Mouse (Mus musculus): Measurements from ENCODE around the gene Sspn. TPM values are rescaled to one million over a fixed set of nuclear protein-coding genes. Genes with fewer than 3 reads are reported as not detected.

The Sspn gene
- polyA plus RNA-seq, 1 experiment from 2014 or later, result 1.9 TPM

DNA sequence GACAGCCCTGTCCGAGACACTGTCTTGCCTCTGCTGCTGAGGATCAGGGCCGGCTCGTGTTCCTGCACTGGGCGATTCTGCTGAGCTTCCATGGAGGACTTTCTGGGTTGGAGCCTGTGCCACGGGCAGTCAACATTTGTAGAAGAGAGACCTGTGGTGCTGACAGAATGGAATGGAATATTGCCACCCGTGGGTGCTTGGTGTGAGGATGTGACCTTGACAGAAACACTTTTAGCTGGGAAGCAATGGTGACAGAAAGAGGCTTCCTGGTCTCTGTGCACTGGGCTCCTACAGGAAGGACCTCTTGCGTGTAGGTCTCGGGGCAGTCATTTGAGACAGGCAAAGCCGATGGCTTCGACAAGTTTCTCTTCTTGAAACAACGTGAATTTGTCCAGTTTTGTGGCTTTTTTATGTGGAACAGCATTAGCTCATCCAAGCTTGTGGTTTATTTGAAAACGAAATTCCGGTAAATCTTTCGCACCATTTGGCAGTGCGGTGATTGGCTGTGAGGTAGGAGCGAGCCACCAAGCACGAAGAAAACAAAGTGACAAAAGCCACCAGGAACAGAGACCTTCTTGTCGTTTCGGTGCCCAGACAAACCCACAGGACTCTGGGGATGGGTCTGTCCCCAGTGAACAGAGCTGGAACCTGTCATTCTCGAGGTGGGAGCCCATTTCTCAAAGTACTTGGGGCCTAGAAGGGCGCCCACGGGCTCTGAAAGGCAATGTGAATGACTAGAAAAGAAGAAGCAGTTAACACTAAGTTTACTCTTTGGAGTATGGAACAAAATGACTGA is 70.2 kb downstream of the Sspn start:
- H3K27ac ChIP-seq (ENCODE audit: low read depth, low read length), result no peak overlapping the region
- H3K9ac ChIP-seq (ENCODE audit: low read length), result no peak overlapping the region
- H3K4me2 ChIP-seq (ENCODE audit: low read length), result no peak overlapping the region
- no peaks in the 10 kb centered on the region for H3K4me1 ChIP-seq (ENCODE audit: control insufficient read depth, insufficient read depth, low read length)
- H3K27me3 ChIP-seq (replicated peaks; ENCODE audit: control insufficient read depth, insufficient read depth, low read length), result no peaks in the 10 kb centered on the region
- DNase-seq (ENCODE audit: low spot score) (no peak), ATAC-seq (no peak)
- no peak overlapping the region for H3K4me3 ChIP-seq (ENCODE audit: low read depth, low read length)
- no peaks in the 10 kb centered on the region for H3K36me3 ChIP-seq (ENCODE audit: control insufficient read depth, insufficient read depth, low read length)
- no peaks in the 10 kb centered on the region for H3K9me3 ChIP-seq (replicated peaks; ENCODE audit: control insufficient read depth, low read length)
- WGBS, result 86% methylated on average over 22 of the region's 22 CpGs

DNA sequence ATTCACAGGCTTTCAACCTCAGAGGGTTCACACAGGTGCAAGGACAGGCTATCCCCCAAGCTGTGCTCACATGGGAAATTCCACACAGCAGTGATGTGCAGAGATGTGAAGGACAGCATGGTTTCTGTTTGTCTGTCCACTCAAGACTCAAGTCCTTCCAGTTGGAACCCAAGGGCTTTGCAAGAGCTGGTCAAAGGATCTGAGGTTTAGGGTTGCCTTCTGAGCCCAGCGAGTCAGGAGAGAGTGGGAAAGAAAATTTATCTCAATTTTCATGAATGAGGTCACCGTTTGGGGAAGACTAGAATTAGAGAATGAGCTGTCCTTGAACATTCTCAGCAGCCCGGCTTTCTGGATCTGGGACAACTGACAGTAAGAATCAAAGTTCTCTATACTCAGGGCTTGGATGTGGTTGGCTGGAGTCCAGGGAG is 72.7 kb downstream of the Sspn start:
- H3K27ac ChIP-seq (ENCODE audit: low read depth, low read length), result no peak overlapping the region
- H3K9me3 ChIP-seq (replicated peaks; ENCODE audit: control insufficient read depth, low read length), result no peaks in the 10 kb centered on the region
- H3K4me3 ChIP-seq (ENCODE audit: low read depth, low read length), result no peak overlapping the region
- no peak for ATAC-seq
- WGBS, result 82% methylated on average over 3 of the region's 3 CpGs
- no peak for DNase-seq (ENCODE audit: low spot score)
- H3K36me3 ChIP-seq (ENCODE audit: control insufficient read depth, insufficient read depth, low read length), result no peaks in the 10 kb centered on the region
- H3K4me1 ChIP-seq (ENCODE audit: control insufficient read depth, insufficient read depth, low read length), result no peaks in the 10 kb centered on the region
- H3K9ac ChIP-seq (ENCODE audit: low read length), result no peak overlapping the region
- no peaks in the 10 kb centered on the region for H3K27me3 ChIP-seq (replicated peaks; ENCODE audit: control insufficient read depth, insufficient read depth, low read length)
- no peak overlapping the region for H3K4me2 ChIP-seq (ENCODE audit: low read length)

DNA sequence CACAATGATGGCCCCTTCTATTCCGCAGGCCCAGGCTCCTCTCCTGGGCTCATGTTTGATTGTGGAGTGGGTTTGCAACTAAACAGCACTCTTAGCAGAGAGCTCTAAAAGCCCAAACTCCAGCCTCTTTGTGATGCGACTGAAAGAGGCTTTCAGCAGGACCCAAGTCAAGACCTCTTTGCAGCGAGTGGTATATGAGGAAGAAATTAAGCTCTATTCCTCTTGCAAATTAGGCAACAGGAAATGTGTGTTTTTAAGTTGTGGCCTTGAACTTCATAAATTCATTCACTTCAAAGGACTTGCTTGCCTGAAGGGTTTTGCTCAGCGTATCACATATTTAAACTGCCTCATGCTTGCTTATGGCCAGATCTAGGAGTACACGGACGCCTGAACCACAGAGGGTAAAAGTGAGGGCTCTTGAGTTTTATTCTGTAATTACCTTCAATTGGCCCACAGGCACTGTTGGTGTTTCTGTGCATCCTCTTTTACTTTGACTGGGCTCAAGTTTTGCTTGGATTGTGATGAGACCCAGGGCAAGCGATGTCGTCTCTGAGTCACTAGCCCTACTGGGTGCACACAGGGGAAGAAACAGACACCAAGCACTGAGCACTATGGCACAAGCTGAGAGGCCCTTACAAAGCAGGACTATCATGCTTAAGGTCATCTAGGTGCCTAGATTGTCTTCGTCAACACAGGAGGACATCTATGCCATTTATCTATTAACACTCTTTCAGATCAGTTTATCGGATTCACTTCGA is 73.9 kb downstream of the Sspn start:
- no peak overlapping the region for H3K4me2 ChIP-seq (ENCODE audit: low read length)
- no peak overlapping the region for H3K4me3 ChIP-seq (ENCODE audit: low read depth, low read length)
- H3K9me3 ChIP-seq (replicated peaks; ENCODE audit: control insufficient read depth, low read length), result no peaks in the 10 kb centered on the region
- no peaks in the 10 kb centered on the region for H3K36me3 ChIP-seq (ENCODE audit: control insufficient read depth, insufficient read depth, low read length)
- H3K9ac ChIP-seq (ENCODE audit: low read length), result no peak overlapping the region
- no peaks in the 10 kb centered on the region for H3K27me3 ChIP-seq (replicated peaks; ENCODE audit: control insufficient read depth, insufficient read depth, low read length)
- DNase-seq (ENCODE audit: low spot score), result no peak
- WGBS, result 90% methylated on average over 11 of the region's 11 CpGs
- H3K27ac ChIP-seq (ENCODE audit: low read depth, low read length), result no peak overlapping the region
- H3K4me1 ChIP-seq (ENCODE audit: control insufficient read depth, insufficient read depth, low read length), result peaks cover 2% of the 10 kb centered on the region; the same call in 1 of the 2 replicates
- ATAC-seq, result no peak

DNA sequence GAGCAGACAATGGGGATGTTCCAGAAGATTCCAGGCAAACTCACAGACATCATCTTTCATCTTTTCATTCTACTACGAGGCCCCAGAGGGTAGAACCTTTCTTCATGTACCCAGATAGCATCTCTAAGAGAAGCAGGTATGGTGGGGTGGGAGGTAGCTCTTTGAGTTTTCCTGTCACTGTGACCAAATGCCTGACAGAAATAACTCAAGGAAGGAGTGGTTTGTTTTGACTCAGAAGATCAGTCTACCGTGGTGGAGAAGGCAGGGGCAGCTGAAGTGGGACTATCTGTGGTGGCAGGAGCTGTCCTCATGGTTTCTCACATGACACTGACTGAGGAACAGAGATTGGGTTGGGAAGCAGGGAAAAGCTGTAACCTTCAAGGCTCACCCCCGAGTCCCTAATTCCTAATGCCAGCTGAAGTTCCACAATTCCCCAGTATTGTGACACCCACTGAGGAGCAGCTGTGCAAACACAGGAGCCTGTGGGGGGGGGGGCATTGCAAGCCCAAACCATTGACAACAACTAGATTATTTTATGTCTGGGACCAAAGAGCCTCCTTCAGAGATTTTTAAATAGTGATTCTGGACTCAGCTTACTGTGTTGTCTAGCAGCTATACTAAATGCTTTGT is 74.6 kb downstream of the Sspn start:
- WGBS, result 67% methylated on average over 3 of the region's 3 CpGs

DNA sequence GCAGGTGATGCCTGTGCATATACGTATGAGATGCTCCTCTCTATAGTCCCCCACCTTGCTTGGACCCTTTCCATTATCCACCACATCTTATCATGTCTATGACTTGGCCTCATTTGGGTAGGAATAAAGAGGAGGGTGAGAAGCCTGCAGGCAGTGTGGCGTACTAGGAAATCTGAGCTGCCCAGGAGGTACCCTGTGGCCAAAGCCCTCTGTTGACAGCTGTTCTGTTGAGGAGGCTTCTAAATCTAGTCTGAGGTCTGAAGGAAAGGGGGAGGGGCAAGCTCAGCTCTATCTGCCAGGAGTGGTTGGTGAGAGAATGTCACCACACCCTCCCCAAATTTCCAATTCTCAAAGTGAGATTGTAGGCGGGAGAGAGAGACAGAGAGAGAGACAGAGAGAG is 75.3 kb downstream of the Sspn start:
- H3K4me3 ChIP-seq (ENCODE audit: low read depth, low read length), result no peak overlapping the region
- no peak overlapping the region for H3K4me2 ChIP-seq (ENCODE audit: low read length)
- H3K9ac ChIP-seq (ENCODE audit: low read length), result no peak overlapping the region
- no peak overlapping the region for H3K27ac ChIP-seq (ENCODE audit: low read depth, low read length)
- WGBS, result 66% methylated on average over 3 of the region's 3 CpGs
- no peaks in the 10 kb centered on the region for H3K36me3 ChIP-seq (ENCODE audit: control insufficient read depth, insufficient read depth, low read length)
- H3K4me1 ChIP-seq (ENCODE audit: control insufficient read depth, insufficient read depth, low read length), result peaks cover 4% of the 10 kb centered on the region; the same call in 1 of the 2 replicates
- ATAC-seq, result no peak
- H3K27me3 ChIP-seq (replicated peaks; ENCODE audit: control insufficient read depth, insufficient read depth, low read length), result no peaks in the 10 kb centered on the region
- no peaks in the 10 kb centered on the region for H3K9me3 ChIP-seq (replicated peaks; ENCODE audit: control insufficient read depth, low read length)
- DNase-seq (ENCODE audit: low spot score), result no peak

More for the DNA sequence above, 74.6 kb downstream of the Sspn start:
- Histone ChIP-seq H3K9ac (ENCODE audit: low read length) (no peak overlapping the region), H3K27me3 (replicated peaks; ENCODE audit: control insufficient read depth, insufficient read depth, low read length) (no peaks in the 10 kb centered on the region), H3K27ac (ENCODE audit: low read depth, low read length) (no peak overlapping the region), H3K4me1 (ENCODE audit: control insufficient read depth, insufficient read depth, low read length) (peaks cover 4% of the 10 kb centered on the region; the same call in 1 of the 2 replicates), H3K9me3 (replicated peaks; ENCODE audit: control insufficient read depth, low read length) (no peaks in the 10 kb centered on the region), H3K36me3 (ENCODE audit: control insufficient read depth, insufficient read depth, low read length) (no peaks in the 10 kb centered on the region), H3K4me2 (ENCODE audit: low read length) (no peak overlapping the region), H3K4me3 (ENCODE audit: low read depth, low read length) (no peak overlapping the region)
- no peak for DNase-seq (ENCODE audit: low spot score)
- ATAC-seq, result no peak

DNA sequence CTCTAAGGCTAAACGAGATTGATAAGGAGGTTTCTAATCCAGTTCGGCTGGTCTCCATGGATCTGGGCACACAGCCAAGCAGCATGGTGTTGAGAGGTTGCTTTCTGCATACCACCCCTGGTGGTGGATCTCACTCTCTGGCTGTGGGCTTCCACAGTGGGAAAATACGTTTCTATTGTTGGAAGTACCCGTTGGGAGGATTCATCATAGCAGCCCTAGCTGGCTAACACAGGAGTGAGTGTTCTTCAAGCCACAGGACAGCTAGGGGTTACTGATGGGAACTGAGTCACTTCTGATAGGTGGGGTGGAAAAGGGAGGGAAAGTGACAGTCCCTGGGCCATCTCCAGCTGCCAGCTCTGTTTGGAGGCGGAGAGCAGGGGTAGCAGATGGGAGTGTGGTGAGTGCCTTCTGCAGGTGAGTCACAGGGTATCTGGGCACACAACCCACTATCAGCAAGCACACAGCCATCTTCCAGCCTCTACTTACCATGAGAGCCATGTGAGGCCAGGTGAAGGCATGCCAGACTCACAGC is 77.1 kb downstream of the Sspn start:
- Histone ChIP-seq H3K4me1 (ENCODE audit: control insufficient read depth, insufficient read depth, low read length) (peaks cover 4% of the 10 kb centered on the region; the same call in 1 of the 2 replicates), H3K36me3 (ENCODE audit: control insufficient read depth, insufficient read depth, low read length) (no peaks in the 10 kb centered on the region), H3K27ac (ENCODE audit: low read depth, low read length) (no peak overlapping the region), H3K4me3 (ENCODE audit: low read depth, low read length) (no peak overlapping the region), H3K27me3 (replicated peaks; ENCODE audit: control insufficient read depth, insufficient read depth, low read length) (no peaks in the 10 kb centered on the region), H3K9ac (ENCODE audit: low read length) (no peak overlapping the region), H3K4me2 (ENCODE audit: low read length) (no peak overlapping the region), H3K9me3 (replicated peaks; ENCODE audit: control insufficient read depth, low read length) (no peaks in the 10 kb centered on the region)
- ATAC-seq (peak; percentile 38; the same call in 1 of the 2 replicates), DNase-seq (ENCODE audit: low spot score) (peak; percentile 72)
- 28% methylated on average over 5 of the region's 5 CpGs for WGBS

DNA sequence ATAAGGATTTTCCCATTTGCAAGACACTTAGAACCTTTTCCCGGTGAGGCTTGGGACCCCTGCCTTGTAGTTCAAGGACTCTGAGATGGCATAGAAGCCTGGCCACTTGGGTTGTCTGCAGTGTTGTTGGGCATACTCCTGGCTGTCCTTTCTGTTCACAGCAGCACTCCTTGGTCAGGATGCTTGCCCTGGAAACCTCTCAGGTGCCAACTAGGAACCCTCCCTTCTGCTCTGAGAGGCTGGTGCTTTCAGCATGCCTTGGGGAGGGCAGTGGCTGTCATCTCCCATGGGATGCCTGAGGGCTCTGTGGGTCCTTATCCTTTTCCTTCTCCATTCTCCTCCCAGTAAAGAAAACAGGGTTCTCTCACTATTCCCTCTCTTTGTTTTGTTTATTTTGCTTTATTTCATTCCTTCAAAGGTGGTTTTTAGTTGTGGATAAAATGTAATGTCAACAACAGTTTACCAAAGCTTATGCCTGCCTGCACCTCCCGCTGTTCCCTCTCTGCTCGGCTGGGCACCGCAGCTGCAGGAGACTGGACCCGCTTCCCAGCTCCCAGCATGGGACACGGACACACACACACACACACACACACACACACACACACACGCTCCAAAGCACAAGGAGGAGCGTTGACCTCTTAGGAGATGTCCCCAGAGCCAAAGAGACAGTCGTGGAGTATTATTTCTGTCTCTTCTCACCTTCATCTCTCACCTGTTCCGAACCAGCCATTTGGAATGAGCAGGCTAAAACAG is 77.9 kb downstream of the Sspn start:
- Histone ChIP-seq H3K36me3 (ENCODE audit: control insufficient read depth, insufficient read depth, low read length) (no peaks in the 10 kb centered on the region), H3K27ac (ENCODE audit: low read depth, low read length) (no peak overlapping the region), H3K4me2 (ENCODE audit: low read length) (no peak overlapping the region), H3K4me3 (ENCODE audit: low read depth, low read length) (no peak overlapping the region), H3K9me3 (replicated peaks; ENCODE audit: control insufficient read depth, low read length) (no peaks in the 10 kb centered on the region), H3K4me1 (ENCODE audit: control insufficient read depth, insufficient read depth, low read length) (peaks cover 4% of the 10 kb centered on the region; the same call in 1 of the 2 replicates), H3K9ac (ENCODE audit: low read length) (no peak overlapping the region), H3K27me3 (replicated peaks; ENCODE audit: control insufficient read depth, insufficient read depth, low read length) (no peaks in the 10 kb centered on the region)
- 66% methylated on average over 10 of the region's 10 CpGs for WGBS
- DNase-seq (ENCODE audit: low spot score) (no peak), ATAC-seq (no peak)

DNA sequence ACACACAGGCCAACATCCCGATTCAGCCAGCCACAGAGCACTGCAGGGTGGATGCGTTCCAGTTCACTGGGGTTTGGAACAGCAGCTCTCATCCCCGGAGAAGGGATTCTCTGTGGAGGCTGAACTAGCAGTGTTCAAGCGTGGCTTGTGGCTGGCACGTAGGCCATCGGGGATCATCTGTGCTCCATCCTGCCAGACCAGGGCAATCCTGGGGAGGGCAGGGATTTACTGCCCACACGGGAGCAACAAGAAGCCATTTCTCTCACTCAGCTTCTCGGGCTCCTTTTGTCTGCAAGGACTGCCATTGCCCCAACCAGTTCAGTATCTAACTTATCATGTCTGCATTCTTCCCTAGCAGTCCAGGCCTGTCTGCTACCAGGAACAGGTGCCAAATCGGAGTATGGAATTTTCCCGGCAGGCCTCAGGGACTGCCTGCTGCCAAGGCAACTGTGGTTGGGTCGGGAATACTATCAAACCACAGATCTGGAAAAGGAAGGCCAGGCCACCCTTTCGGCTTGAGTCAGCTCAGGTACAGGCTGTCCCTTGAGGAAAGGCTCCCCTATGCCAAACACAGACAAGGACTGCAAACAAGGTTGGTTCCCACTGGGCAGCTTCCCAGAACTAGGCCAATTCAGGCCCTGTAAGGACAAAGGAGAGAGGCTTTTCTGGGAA is 78.8 kb downstream of the Sspn start:
- Histone ChIP-seq H3K9me3 (replicated peaks; ENCODE audit: control insufficient read depth, low read length) (no peaks in the 10 kb centered on the region), H3K27me3 (replicated peaks; ENCODE audit: control insufficient read depth, insufficient read depth, low read length) (no peaks in the 10 kb centered on the region), H3K36me3 (ENCODE audit: control insufficient read depth, insufficient read depth, low read length) (no peaks in the 10 kb centered on the region), H3K4me1 (ENCODE audit: control insufficient read depth, insufficient read depth, low read length) (peaks cover 4% of the 10 kb centered on the region; the same call in 1 of the 2 replicates), H3K27ac (ENCODE audit: low read depth, low read length) (no peak overlapping the region), H3K4me2 (ENCODE audit: low read length) (no peak overlapping the region), H3K4me3 (ENCODE audit: low read depth, low read length) (no peak overlapping the region), H3K9ac (ENCODE audit: low read length) (no peak overlapping the region)
- ATAC-seq, result 0 out of 2 replicates have a peak, but pooled peaks have one; percentile 50
- DNase-seq (ENCODE audit: low spot score), result peak; percentile 39
- 62% methylated on average over 12 of the region's 12 CpGs for WGBS
